Mouse (Mus musculus) naive thymus-derived CD4-positive, alpha-beta T cell, adult 5 months (primary cell): Measurements from ENCODE around the gene Pax1. TPM values are rescaled to one million over a fixed set of nuclear protein-coding genes. Genes with fewer than 3 reads are reported as not detected.

Experiments
- polyA plus RNA-seq: library from polyadenylated mRNA; unstranded; fragments of 100-300 nt; shearing (Covaris generic); gene quantifications from one replicate; pipeline ENCODE4 v1.2.1, GENCODE M21; 2017

The Pax1 gene
- polyA plus RNA-seq: not detected

DNA sequence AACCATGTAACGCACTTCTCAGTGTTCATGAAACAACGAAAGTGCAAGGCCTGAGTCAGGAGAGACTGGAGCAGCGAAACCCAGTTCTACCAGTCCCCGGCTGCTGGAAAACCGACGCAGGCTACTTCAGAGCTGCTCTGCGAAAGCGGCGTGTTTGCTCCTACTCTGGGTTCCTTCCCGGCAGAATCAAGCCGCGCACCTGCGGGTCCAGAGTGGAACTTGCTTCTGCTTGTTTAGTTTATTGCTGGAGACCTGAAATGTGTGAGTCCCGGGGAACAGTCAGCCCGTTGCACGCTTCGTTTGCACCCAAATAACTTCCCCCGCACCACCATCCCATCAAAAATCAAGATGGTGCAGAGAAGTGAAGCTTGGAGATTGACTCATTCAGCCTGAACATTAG, at the start of gene Pax1:
Gene Pax1, plus strand, starts transcription at position 345 of the 400 bp plus-strand sequence.

Other genes with a start within 250 kb of the Pax1 start
- gene Nkx2-2, start 167.7 kb upstream of the Pax1 start, polyA plus RNA-seq: not detected